Mouse (Mus musculus): ENCODE measurements around the gene Zbtb7a. TPM values are rescaled to one million over a fixed set of nuclear protein-coding genes. Genes with fewer than 3 reads are reported as not detected.
"Not testable (repeated sequence)": the region's sequence is repeated elsewhere in the genome, so short reads cannot be mapped to it uniquely, and the experiment has no call there.

Gene Zbtb7a
- polyA plus RNA-seq, 1 experiment from 2014 or later, result 25.0 TPM

GRCm38 (mm10) chr10:81168521-81169244 is 33.7 kb downstream of the Zbtb7a start:
- peak overlapping the region; percentile 94 for H3K4me3 ChIP-seq (ENCODE audit: low read depth, low read length)
- peak; percentile 51 for ATAC-seq (ENCODE audit: insufficient read depth)
- 2% methylated on average over 29 of the region's 29 CpGs for WGBS
- no peaks in the 10 kb centered on the region for H3K27me3 ChIP-seq (ENCODE audit: insufficient read depth, low read length)
- peaks cover 6% of the 10 kb centered on the region for H3K36me3 ChIP-seq (ENCODE audit: insufficient read depth)
- H3K4me1 ChIP-seq (ENCODE audit: insufficient read depth), result peaks cover 8% of the 10 kb centered on the region; the same call in 1 of the 2 replicates
- no peak for TF ChIP-seq CTCF (IDR thresholded peaks at IDR 0.05; ENCODE audit: low read depth)
- H3K9me3 ChIP-seq (ENCODE audit: low read depth, low read length), result no peaks in the 10 kb centered on the region
- H3K4me2 ChIP-seq, result peak overlapping the region; percentile 73
- DNase-seq, result peak; percentile 89
- peak overlapping the region; percentile 77 for H3K27ac ChIP-seq (ENCODE audit: low read depth)
- H3K9ac ChIP-seq, result peak overlapping the region; percentile 49

GRCm38 (mm10) chr10:81169411-81169900 is 34.4 kb downstream of the Zbtb7a start:
- H3K27me3 ChIP-seq (ENCODE audit: insufficient read depth, low read length); H3K27ac ChIP-seq (ENCODE audit: low read depth); H3K9ac ChIP-seq; H3K36me3 ChIP-seq (ENCODE audit: insufficient read depth); H3K4me3 ChIP-seq (ENCODE audit: low read depth, low read length); ATAC-seq (ENCODE audit: insufficient read depth); H3K9me3 ChIP-seq (ENCODE audit: low read depth, low read length); DNase-seq: not testable (repeated sequence)
- 28% methylated on average over 11 of the region's 14 CpGs for WGBS
- peak overlapping the region; percentile 18; the same call in 1 of the 2 replicates for H3K4me2 ChIP-seq
- peaks cover 10% of the 10 kb centered on the region for H3K4me1 ChIP-seq (ENCODE audit: insufficient read depth)

GRCm38 (mm10) chr10:81173132-81173531 is 38.1 kb downstream of the Zbtb7a start:
- WGBS, result 6% methylated on average over 21 of the region's 21 CpGs
- Histone ChIP-seq H3K9ac (peak overlapping the region; percentile 17), H3K27ac (ENCODE audit: low read depth) (peak overlapping the region; percentile 72), H3K4me3 (ENCODE audit: low read depth, low read length) (no peak overlapping the region), H3K4me1 (ENCODE audit: insufficient read depth) (peaks cover 11% of the 10 kb centered on the region), H3K4me2 (peak overlapping the region; percentile 41), H3K36me3 (ENCODE audit: insufficient read depth) (peaks cover 12% of the 10 kb centered on the region), H3K27me3 (ENCODE audit: insufficient read depth, low read length) (no peaks in the 10 kb centered on the region), H3K9me3 (ENCODE audit: low read depth, low read length) (no peaks in the 10 kb centered on the region)
- peak; percentile 8; the same call in 1 of the 2 replicates for ATAC-seq (ENCODE audit: insufficient read depth)
- peak; percentile 88 for TF ChIP-seq CTCF (IDR thresholded peaks at IDR 0.05; ENCODE audit: low read depth)
- peak; percentile 91 for DNase-seq

- no peaks in the 10 kb centered on the region for H3K27me3 ChIP-seq (ENCODE audit: insufficient read depth, low read length)
- ATAC-seq (ENCODE audit: insufficient read depth) (peak; percentile 62), DNase-seq (peak; percentile 93)
- peak overlapping the region; percentile 89 for H3K4me2 ChIP-seq
- H3K4me3 ChIP-seq (ENCODE audit: low read depth, low read length), result peak overlapping the region; percentile 35
- H3K4me1 ChIP-seq (ENCODE audit: insufficient read depth), result peaks cover 5% of the 10 kb centered on the region
- peaks cover 29% of the 10 kb centered on the region for H3K36me3 ChIP-seq (ENCODE audit: insufficient read depth)
- H3K9me3 ChIP-seq (ENCODE audit: low read depth, low read length), result no peaks in the 10 kb centered on the region
- H3K9ac ChIP-seq, result peak overlapping the region; percentile 45
- peak overlapping the region; percentile 94 for H3K27ac ChIP-seq (ENCODE audit: low read depth)
- WGBS, result 2% methylated on average over 29 of the region's 29 CpGs
- TF ChIP-seq CTCF (IDR thresholded peaks at IDR 0.05; ENCODE audit: low read depth), result peak; percentile 96
Measured at GRCm38 (mm10) chr10:81174617-81175344, 39.8 kb downstream of the Zbtb7a start.

- not testable (repeated sequence) for DNase-seq; H3K4me1 ChIP-seq (ENCODE audit: insufficient read depth); H3K4me3 ChIP-seq (ENCODE audit: low read depth, low read length); H3K9me3 ChIP-seq (ENCODE audit: low read depth, low read length); H3K27me3 ChIP-seq (ENCODE audit: insufficient read depth, low read length); ATAC-seq (ENCODE audit: insufficient read depth)
- Histone ChIP-seq H3K4me2 (peak overlapping the region; percentile 89), H3K9ac (peak overlapping the region; percentile 45; the same call in 1 of the 2 replicates), H3K27ac (ENCODE audit: low read depth) (peak overlapping the region; percentile 94), H3K36me3 (ENCODE audit: insufficient read depth) (peaks cover 34% of the 10 kb centered on the region)
- 11% methylated on average over 4 of the region's 4 CpGs for WGBS
Measured at GRCm38 (mm10) chr10:81175345-81175701, 40.3 kb downstream of the Zbtb7a start.

GRCm38 (mm10) chr10:81175936-81176465 is 41.0 kb downstream of the Zbtb7a start:
- no peaks in the 10 kb centered on the region for H3K9me3 ChIP-seq (ENCODE audit: low read depth, low read length)
- H3K4me2 ChIP-seq, result peak overlapping the region; percentile 89
- H3K9ac ChIP-seq, result peak overlapping the region; percentile 28
- WGBS, result 2% methylated on average over 13 of the region's 13 CpGs
- peak overlapping the region; percentile 94 for H3K27ac ChIP-seq (ENCODE audit: low read depth)
- peaks cover 41% of the 10 kb centered on the region for H3K36me3 ChIP-seq (ENCODE audit: insufficient read depth)
- H3K4me1 ChIP-seq (ENCODE audit: insufficient read depth), result peaks cover 5% of the 10 kb centered on the region
- TF ChIP-seq CTCF (IDR thresholded peaks at IDR 0.05; ENCODE audit: low read depth), result no peak
- no peaks in the 10 kb centered on the region for H3K27me3 ChIP-seq (ENCODE audit: insufficient read depth, low read length)
- H3K4me3 ChIP-seq (ENCODE audit: low read depth, low read length), result peak overlapping the region; percentile 99
- ATAC-seq (ENCODE audit: insufficient read depth), result peak; percentile 4
- DNase-seq, result no peak
